Mouse (Mus musculus): ENCODE measurements around the gene Ddhd1. TPM values are rescaled to one million over a fixed set of nuclear protein-coding genes. Genes with fewer than 3 reads are reported as not detected.

Gene Ddhd1
- polyA plus RNA-seq, 1 experiment from 2014 or later = 15.0 TPM

Other genes starting within 250 kb of the Ddhd1 start
- gene Fermt2, start 128.0 kb downstream of the Ddhd1 start, polyA plus RNA-seq (2014; fragmentation: Nextera tagmentation; extraction: Ambion mirVana) = 74.4 and 88.1 TPM in 2 replicates

Data from hindbrain, embryonic 11.5 days (tissue).